23 mouse cellular contexts compared by ENCODE assay signal in genomic region chr14:33329297-33329805, GRCm38 (mm10).
"Had no signal": no experiment of that assay in that cellular context is flagged by ENCODE, and none has a peak within 500 bp of the region (broad histone marks: within the 10 kb centered on the region; RNA-seq: fewer than 3 reads in every experiment).

No protein-coding gene starts in this region.

- H3K27me3 ChIP-seq: heart, embryonic 15.5 days; hindbrain, embryonic 15.5 days; kidney, embryonic 15.5 days; limb, embryonic 13.5 days; limb, embryonic 15.5 days had no signal

- H3K4me3 ChIP-seq: heart, embryonic 13.5 days; heart, embryonic 15.5 days; hindbrain, embryonic 13.5 days; hindbrain, embryonic 15.5 days; kidney, embryonic 15.5 days; left cerebral cortex, adult 2 months; limb, embryonic 13.5 days; limb, embryonic 15.5 days; liver, embryonic 12.5 days had no signal

- H3K9me3 ChIP-seq: heart, embryonic 13.5 days; heart, embryonic 15.5 days; hindbrain, embryonic 13.5 days; hindbrain, embryonic 15.5 days; kidney, embryonic 15.5 days; limb, embryonic 13.5 days; limb, embryonic 15.5 days; liver, embryonic 12.5 days had no signal

- H3K36me3 ChIP-seq: heart, embryonic 13.5 days; heart, embryonic 15.5 days; hindbrain, embryonic 13.5 days; hindbrain, embryonic 15.5 days; kidney, embryonic 15.5 days; limb, embryonic 13.5 days; limb, embryonic 15.5 days; liver, embryonic 12.5 days had no signal

- H3K4me2 ChIP-seq: heart, embryonic 13.5 days; hindbrain, embryonic 13.5 days; hindbrain, embryonic 15.5 days; kidney, embryonic 15.5 days; limb, embryonic 13.5 days; limb, embryonic 15.5 days; liver, embryonic 12.5 days had no signal

- H3K4me1 ChIP-seq: liver, embryonic 12.5 days had no signal

- H3K9ac ChIP-seq: heart, embryonic 13.5 days; heart, embryonic 15.5 days; hindbrain, embryonic 13.5 days; hindbrain, embryonic 15.5 days; kidney, embryonic 15.5 days; limb, embryonic 13.5 days; limb, embryonic 15.5 days; liver, embryonic 12.5 days; liver, embryonic 14.5 days had no signal

- H3K27ac ChIP-seq: heart, embryonic 13.5 days; heart, embryonic 15.5 days; hindbrain, embryonic 13.5 days; hindbrain, embryonic 15.5 days; hindbrain, postnatal 0 days; kidney, embryonic 15.5 days; kidney, postnatal 0 days; left cerebral cortex, adult 2 months; limb, embryonic 13.5 days; limb, embryonic 15.5 days; liver, embryonic 12.5 days; liver, embryonic 14.5 days had no signal

- DNase-seq: gastrocnemius, postnatal 14 days; gastrocnemius, postnatal 36 days; heart, postnatal 14 days; kidney, adult 11 months; kidney, adult 2 months; kidney, adult 9 months; kidney, postnatal 14 days; kidney, postnatal 36 days; layer of hippocampus, adult 9-11 months; lung, adult 18-20 months had no signal

- ATAC-seq: intestine, embryonic 16.5 days; liver, embryonic 12.5 days had no signal
